Mouse (Mus musculus): ENCODE results near the gene Cuedc1. TPM values are rescaled to one million over a fixed set of nuclear protein-coding genes. Genes with fewer than 3 reads are reported as not detected.
A peak's percentile ranks its signal among the peaks of the same experiment; 100 is the strongest.

Gene Cuedc1
- polyA plus RNA-seq, 1 experiment = 21.9 TPM

GRCm38 (mm10) chr11:88227001-88227957 is 129.4 kb downstream of the Cuedc1 start:
- Histone ChIP-seq H3K9me3 (replicated peaks; ENCODE audit: control insufficient read depth, insufficient read depth, low read length, poor library complexity, severe bottlenecking) (no peaks in the 10 kb centered on the region), H3K36me3 (ENCODE audit: control insufficient read depth, insufficient read depth, low read length, poor library complexity, severe bottlenecking) (no peaks in the 10 kb centered on the region), H3K4me1 (ENCODE audit: control insufficient read depth, insufficient read depth, low read length) (no peaks in the 10 kb centered on the region), H3K27ac (ENCODE audit: insufficient read depth, low read length) (no peak overlapping the region), H3K27me3 (ENCODE audit: control insufficient read depth, insufficient read depth, low read length, poor library complexity, severe bottlenecking) (no peaks in the 10 kb centered on the region), H3K4me3 (ENCODE audit: low read depth, low read length) (no peak overlapping the region), H3K9ac (ENCODE audit: low read depth, poor library complexity, severe bottlenecking) (no peak overlapping the region)
- TF ChIP-seq EP300 (IDR thresholded peaks at IDR 0.05; ENCODE audit: insufficient read depth, low read depth, low read length) = no peak

GRCm38 (mm10) chr11:88231213-88231790 is 133.4 kb downstream of the Cuedc1 start:
- TF ChIP-seq CTCF (IDR thresholded peaks at IDR 0.05; ENCODE audit: low read depth, low read length) (no peak), EP300 (IDR thresholded peaks at IDR 0.05; ENCODE audit: insufficient read depth, low read depth, low read length) (no peak), POLR2A (IDR thresholded peaks at IDR 0.05; ENCODE audit: insufficient read depth, low read length) (no peak)
- H3K4me3 ChIP-seq (ENCODE audit: low read depth, low read length) = no peak overlapping the region
- H3K36me3 ChIP-seq (ENCODE audit: control insufficient read depth, insufficient read depth, low read length, poor library complexity, severe bottlenecking) = no peaks in the 10 kb centered on the region
- no peaks in the 10 kb centered on the region for H3K4me1 ChIP-seq (ENCODE audit: control insufficient read depth, insufficient read depth, low read length)
- no peaks in the 10 kb centered on the region for H3K9me3 ChIP-seq (replicated peaks; ENCODE audit: control insufficient read depth, insufficient read depth, low read length, poor library complexity, severe bottlenecking)
- no peak overlapping the region for H3K9ac ChIP-seq (ENCODE audit: low read depth, poor library complexity, severe bottlenecking)
- no peak overlapping the region for H3K27ac ChIP-seq (ENCODE audit: insufficient read depth, low read length)
- no peaks in the 10 kb centered on the region for H3K27me3 ChIP-seq (ENCODE audit: control insufficient read depth, insufficient read depth, low read length, poor library complexity, severe bottlenecking)

GRCm38 (mm10) chr11:88233528-88234427 is 135.9 kb downstream of the Cuedc1 start:
- H3K9ac ChIP-seq (ENCODE audit: low read depth, poor library complexity, severe bottlenecking) = no peak overlapping the region
- no peak overlapping the region for H3K27ac ChIP-seq (ENCODE audit: insufficient read depth, low read length)
- no peaks in the 10 kb centered on the region for H3K36me3 ChIP-seq (ENCODE audit: control insufficient read depth, insufficient read depth, low read length, poor library complexity, severe bottlenecking)
- TF ChIP-seq EP300 (IDR thresholded peaks at IDR 0.05; ENCODE audit: insufficient read depth, low read depth, low read length) (no peak), POLR2A (IDR thresholded peaks at IDR 0.05; ENCODE audit: insufficient read depth, low read length) (no peak), CTCF (IDR thresholded peaks at IDR 0.05; ENCODE audit: low read depth, low read length) (no peak)
- H3K4me3 ChIP-seq (ENCODE audit: low read depth, low read length) = no peak overlapping the region
- no peaks in the 10 kb centered on the region for H3K9me3 ChIP-seq (replicated peaks; ENCODE audit: control insufficient read depth, insufficient read depth, low read length, poor library complexity, severe bottlenecking)
- H3K4me1 ChIP-seq (ENCODE audit: control insufficient read depth, insufficient read depth, low read length) = no peaks in the 10 kb centered on the region
- no peaks in the 10 kb centered on the region for H3K27me3 ChIP-seq (ENCODE audit: control insufficient read depth, insufficient read depth, low read length, poor library complexity, severe bottlenecking)

- H3K27ac ChIP-seq (ENCODE audit: insufficient read depth, low read length) = no peak overlapping the region
- no peak overlapping the region for H3K9ac ChIP-seq (ENCODE audit: low read depth, poor library complexity, severe bottlenecking)
- H3K27me3 ChIP-seq (ENCODE audit: control insufficient read depth, insufficient read depth, low read length, poor library complexity, severe bottlenecking) = no peaks in the 10 kb centered on the region
- H3K9me3 ChIP-seq (replicated peaks; ENCODE audit: control insufficient read depth, insufficient read depth, low read length, poor library complexity, severe bottlenecking) = no peaks in the 10 kb centered on the region
- no peaks in the 10 kb centered on the region for H3K36me3 ChIP-seq (ENCODE audit: control insufficient read depth, insufficient read depth, low read length, poor library complexity, severe bottlenecking)
- no peaks in the 10 kb centered on the region for H3K4me1 ChIP-seq (ENCODE audit: control insufficient read depth, insufficient read depth, low read length)
- no peak overlapping the region for H3K4me3 ChIP-seq (ENCODE audit: low read depth, low read length)
- TF ChIP-seq CTCF (IDR thresholded peaks at IDR 0.05; ENCODE audit: low read depth, low read length) = no peak
- TF ChIP-seq EP300 (IDR thresholded peaks at IDR 0.05; ENCODE audit: insufficient read depth, low read depth, low read length) = no peak
- no peak for TF ChIP-seq POLR2A (IDR thresholded peaks at IDR 0.05; ENCODE audit: insufficient read depth, low read length)
Measured at GRCm38 (mm10) chr11:88234789-88235188, 136.9 kb downstream of the Cuedc1 start.

GRCm38 (mm10) chr11:88235221-88236203 is 137.7 kb downstream of the Cuedc1 start:
- no peak overlapping the region for H3K27ac ChIP-seq (ENCODE audit: insufficient read depth, low read length)
- H3K4me1 ChIP-seq (ENCODE audit: control insufficient read depth, insufficient read depth, low read length) = no peaks in the 10 kb centered on the region
- H3K4me3 ChIP-seq (ENCODE audit: low read depth, low read length) = peak overlapping the region; percentile 37
- no peak for TF ChIP-seq CTCF (IDR thresholded peaks at IDR 0.05; ENCODE audit: low read depth, low read length)
- TF ChIP-seq POLR2A (IDR thresholded peaks at IDR 0.05; ENCODE audit: insufficient read depth, low read length) = no peak
- no peak for TF ChIP-seq EP300 (IDR thresholded peaks at IDR 0.05; ENCODE audit: insufficient read depth, low read depth, low read length)
- H3K9me3 ChIP-seq (replicated peaks; ENCODE audit: control insufficient read depth, insufficient read depth, low read length, poor library complexity, severe bottlenecking) = no peaks in the 10 kb centered on the region
- H3K9ac ChIP-seq (ENCODE audit: low read depth, poor library complexity, severe bottlenecking) = peak overlapping the region; percentile 25
- no peaks in the 10 kb centered on the region for H3K36me3 ChIP-seq (ENCODE audit: control insufficient read depth, insufficient read depth, low read length, poor library complexity, severe bottlenecking)
- no peaks in the 10 kb centered on the region for H3K27me3 ChIP-seq (ENCODE audit: control insufficient read depth, insufficient read depth, low read length, poor library complexity, severe bottlenecking)
